Mouse (Mus musculus) liver, embryonic 14.5 days (tissue): ENCODE data around the gene Gimap9.

Experiments used
- CTCF ChIP-seq: IDR thresholded peaks from 2 replicates; pipeline ENCODE4 v1.5.1; 2016; ENCODE audit warnings: antibody characterized with exemption, low read depth, control low read depth
- EP300 ChIP-seq: IDR thresholded peaks from 2 replicates; pipeline ENCODE4 v1.6.1; 2016; ENCODE audit warnings: antibody characterized with exemption, low read depth

- TF ChIP-seq CTCF (no peak), EP300 (no peak)
Measured at GRCm38 (mm10) chr6:48675931-48676859, at the start of gene Gimap9.
